Mouse (Mus musculus): ENCODE measurements around the gene 4930562C15Rik.

GRCm38 (mm10) chr16:4796631-4797030 is 38.6 kb upstream of the 4930562C15Rik start:
- TF ChIP-seq CTCF (IDR thresholded peaks at IDR 0.05; ENCODE audit: borderline replicate concordance, control insufficient read depth, extremely low read depth, insufficient read depth, low read length, poor library complexity) (no peak), POLR2A (IDR thresholded peaks at IDR 0.05; ENCODE audit: control insufficient read depth, extremely low read depth, insufficient read depth, low read length, poor library complexity) (no peak)

Data from thymus, adult 2 months (tissue).